Mouse (Mus musculus): ENCODE results near the gene Gpr180. TPM values are rescaled to one million over a fixed set of nuclear protein-coding genes. Genes with fewer than 3 reads are reported as not detected.
"Not testable (repeated sequence)": the region's sequence is repeated elsewhere in the genome, so short reads cannot be mapped to it uniquely, and the experiment has no call there.

The Gpr180 gene
- total RNA-seq (2021) = 10 to 100 TPM; 33.0 to 34.0 TPM

DNA sequence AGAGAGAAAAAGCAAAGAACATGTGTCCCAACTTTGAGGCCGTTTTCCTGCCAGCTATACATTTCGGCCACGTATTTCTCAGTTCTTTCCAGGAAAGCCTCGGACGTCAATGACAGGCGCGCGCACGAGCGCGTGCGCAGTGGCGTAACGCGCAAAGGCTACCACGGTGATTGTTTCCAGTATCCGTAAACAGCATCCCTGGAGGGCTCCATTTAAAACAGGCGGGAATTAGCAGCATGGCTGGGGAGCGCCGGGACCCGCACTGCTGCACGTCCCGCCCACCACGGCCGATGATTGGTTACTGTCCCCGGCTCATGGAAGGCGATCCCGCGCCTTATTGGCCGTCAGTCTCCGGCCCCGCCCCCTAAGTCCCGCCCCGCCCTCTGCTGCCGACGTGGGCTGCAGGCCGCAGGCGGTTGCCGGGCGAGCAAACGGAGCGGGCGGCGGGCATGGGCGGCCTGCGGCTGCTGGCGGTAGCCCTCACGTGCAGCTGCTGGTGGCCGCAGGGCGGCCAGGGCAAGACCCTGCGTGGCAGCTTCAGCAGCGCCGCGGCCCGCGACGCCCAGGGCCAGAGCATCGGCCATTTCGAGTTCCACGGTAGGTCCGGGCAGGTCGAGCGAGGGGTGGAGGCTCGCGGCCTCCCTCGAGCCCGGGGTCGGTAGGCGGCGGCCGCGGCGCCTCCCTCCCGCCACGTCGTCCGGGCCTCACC, at the start of gene Gpr180:
TSS of gene Gpr180 (plus strand) at position 415 of the 709 bp plus-strand sequence.
- DNase-seq (ENCODE audit: low spot score in 2 of 2) = peak; percentile 94 to 95
- intact Hi-C loops (cut with DNase I) = no loop called here

- no peak for DNase-seq (ENCODE audit: low spot score in 2 of 2)
- intact Hi-C loops (cut with DNase I) = loop anchor here (5.0 kb wide), 1 partner anchor 86 kb away; no protein-coding TSS in a partner anchor
Observed at GRCm38 (mm10) chr14:118088437-118089207, 48.3 kb upstream of the Gpr180 start.

DNA sequence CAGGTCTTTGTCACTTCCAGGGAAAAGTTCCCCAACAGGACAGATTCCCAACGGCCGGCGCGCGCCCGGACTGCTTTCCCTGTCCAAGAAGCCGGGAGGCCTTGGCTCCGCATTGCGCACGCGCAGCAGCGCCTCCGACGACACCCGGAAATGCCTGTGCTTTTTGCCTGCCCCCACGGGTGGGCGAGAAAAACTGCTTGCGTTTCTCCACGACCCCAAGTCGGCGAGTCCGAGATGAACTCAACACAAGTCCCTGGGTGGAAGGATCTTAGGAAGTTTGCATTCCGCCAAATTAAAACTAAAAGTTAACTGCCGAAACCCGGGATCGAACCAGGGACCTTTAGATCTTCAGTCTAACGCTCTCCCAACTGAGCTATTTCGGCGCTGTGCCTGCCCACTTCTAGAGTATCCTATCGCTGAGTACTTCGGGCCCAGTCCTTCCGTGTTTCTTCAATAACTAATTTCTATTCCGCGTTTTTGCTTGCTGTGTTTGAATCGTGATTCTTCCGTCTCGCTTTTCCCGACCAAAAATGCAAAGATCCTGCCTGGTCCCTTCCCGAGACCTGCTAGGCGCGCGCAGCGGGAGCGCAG, 47.6 kb upstream of the Gpr180 start:
- intact Hi-C loops (cut with DNase I) = loop anchor here (5.0 kb wide), 1 partner anchor 87 kb away; no protein-coding TSS in a partner anchor
- DNase-seq (ENCODE audit: low spot score in 2 of 2) = peak; percentile 90

DNA sequence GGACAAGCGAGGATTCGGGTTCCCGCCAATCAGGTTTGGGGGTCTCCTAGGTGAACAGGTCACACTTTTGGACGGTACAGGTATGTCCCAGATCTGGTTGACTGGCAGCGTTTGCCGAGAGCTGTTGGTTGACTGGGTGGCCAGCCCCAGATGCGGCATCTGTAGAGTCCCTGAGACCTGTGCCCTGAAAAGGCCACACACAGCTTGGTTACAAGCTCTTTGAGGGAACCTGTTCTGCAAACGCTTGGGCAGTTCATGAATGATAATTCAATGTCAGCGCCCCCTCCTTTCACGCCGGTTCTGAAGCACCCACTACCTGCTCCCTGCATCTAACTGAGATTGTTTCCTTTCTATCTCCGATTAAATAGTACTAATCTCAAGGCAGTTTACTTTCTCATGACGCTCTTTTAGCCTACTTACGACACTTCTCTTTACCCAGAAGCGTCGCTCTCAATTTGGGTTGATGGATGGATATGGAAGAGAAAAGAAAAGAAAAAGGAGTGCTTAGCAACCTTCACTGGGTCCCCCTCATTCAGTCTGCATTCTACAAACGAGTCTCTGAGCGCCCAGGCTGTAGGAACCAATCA, 47.1 kb upstream of the Gpr180 start:
- intact Hi-C loops (cut with DNase I) = loop anchor here (5.0 kb wide), 1 partner anchor 88 kb away; no protein-coding TSS in a partner anchor
- no peak for DNase-seq (ENCODE audit: low spot score in 2 of 2)

- intact Hi-C loops (cut with DNase I) = no loop called here
- DNase-seq (ENCODE audit: low spot score in 2 of 2) = no peak
Observed at GRCm38 (mm10) chr14:118098265-118098664, 38.7 kb upstream of the Gpr180 start.

DNA sequence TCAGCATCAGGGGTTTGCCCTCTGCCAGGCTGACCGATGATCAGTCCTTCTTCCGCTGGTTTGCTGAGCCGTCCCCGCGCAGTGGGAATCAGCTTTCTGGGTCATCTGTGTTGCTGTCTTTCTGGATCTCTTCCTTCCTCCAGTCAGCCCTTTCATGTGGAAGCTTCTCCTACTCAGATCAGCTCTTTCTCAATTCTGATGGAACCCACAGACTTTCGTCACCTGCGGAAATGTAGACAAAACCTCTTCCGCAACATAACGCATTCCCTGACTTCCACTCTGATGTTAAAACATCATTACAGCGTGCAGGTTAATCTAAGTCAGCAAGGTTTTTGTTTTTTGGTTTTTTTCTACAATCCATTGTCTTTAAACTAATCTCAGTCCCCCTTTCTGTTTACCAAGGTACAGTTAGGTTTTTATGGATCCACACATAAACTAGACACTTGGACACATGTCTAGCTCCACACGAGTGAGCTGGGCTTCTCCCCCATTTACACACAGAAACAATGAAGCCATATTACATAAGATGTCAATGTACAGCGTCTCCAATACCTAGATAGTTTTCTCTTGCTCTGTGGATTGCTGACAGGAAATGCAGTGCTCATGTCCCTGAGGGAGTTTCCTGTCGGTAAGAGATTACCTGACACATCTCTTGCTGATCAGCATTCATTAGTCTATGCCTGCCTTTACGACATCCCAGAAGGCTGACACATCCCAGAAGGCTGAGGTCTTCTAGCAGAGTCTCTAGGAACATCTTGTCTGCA, 35.5 kb upstream of the Gpr180 start:
- DNase-seq (ENCODE audit: low spot score in 2 of 2) = no peak
- intact Hi-C loops (cut with DNase I) = no loop called here

GRCm38 (mm10) chr14:118107479-118107878, 29.5 kb upstream of the Gpr180 start:
- DNase-seq (ENCODE audit: low spot score in 2 of 2); intact Hi-C loops (cut with DNase I): not testable (repeated sequence)

DNA sequence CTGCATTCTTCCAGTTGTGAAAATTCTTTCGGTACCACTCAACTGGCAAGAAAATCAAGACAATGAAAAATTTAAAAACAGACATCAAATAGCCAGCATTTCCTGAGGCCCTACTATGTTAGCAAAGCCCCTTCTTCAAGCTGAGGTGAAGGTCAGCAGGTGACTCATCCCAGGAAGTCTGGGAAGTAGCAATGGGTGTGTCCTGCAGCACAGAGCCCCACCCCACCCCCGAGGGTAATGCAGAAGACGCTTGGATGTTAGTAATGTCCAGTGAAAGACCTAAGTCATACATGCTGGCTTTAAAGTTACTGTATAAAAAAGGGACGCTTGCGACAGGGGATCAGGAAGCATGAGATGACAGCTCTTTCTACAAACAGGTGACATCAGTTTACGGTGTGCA, 23.8 kb upstream of the Gpr180 start:
- intact Hi-C loops (cut with DNase I) = no loop called here
- DNase-seq (ENCODE audit: low spot score in 2 of 2) = no peak

GRCm38 (mm10) chr14:118124129-118124528, 12.8 kb upstream of the Gpr180 start:
- intact Hi-C loops (cut with DNase I) = no loop called here
- DNase-seq (ENCODE audit: low spot score in 2 of 2) = no peak

DNA sequence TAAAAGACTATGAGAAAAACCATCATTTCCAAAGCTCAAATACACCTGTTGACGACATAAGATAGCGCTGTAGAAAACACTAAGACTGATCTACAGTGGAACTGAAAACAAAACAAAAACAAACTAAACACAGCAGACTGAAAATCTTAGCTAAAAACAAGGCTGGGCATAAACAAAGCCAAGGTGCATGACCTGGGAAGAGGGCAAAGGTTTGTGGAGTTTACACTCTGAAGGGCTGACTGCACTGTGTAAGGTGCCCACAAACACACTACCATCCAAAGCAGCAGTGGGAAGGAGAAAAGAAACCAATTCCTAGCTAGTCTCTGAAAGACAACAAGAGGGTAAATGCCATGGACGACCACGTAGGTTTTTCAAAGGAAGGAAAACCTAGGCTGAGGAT, 12.2 kb upstream of the Gpr180 start:
- no peak for DNase-seq (ENCODE audit: low spot score in 2 of 2)
- intact Hi-C loops (cut with DNase I) = no loop called here

GRCm38 (mm10) chr14:118126301-118126700, 10.7 kb upstream of the Gpr180 start:
- DNase-seq (ENCODE audit: low spot score in 2 of 2) = no peak
- intact Hi-C loops (cut with DNase I) = no loop called here

DNA sequence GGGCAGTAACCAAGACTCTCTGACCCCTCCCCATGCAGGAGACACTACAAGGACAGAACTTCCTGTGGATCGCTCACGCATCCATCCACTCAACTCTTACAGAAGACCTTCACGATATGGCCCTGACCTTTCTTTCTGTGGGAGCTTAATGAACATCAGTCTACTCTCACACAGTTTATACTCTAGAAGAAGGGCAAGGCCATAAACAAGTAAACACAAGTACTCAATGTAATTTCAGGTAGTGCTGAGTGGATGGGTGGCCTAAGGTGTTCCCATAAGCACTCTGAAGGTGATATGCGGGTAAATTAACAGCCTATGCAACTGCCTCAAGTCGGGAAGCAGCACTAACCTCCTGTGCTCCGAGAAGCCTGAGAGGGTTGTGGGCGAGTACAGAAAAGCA, 5.5 kb upstream of the Gpr180 start:
- intact Hi-C loops (cut with DNase I) = loop anchor here (5.0 kb wide), 1 partner anchor 124 kb away; no protein-coding TSS in a partner anchor
- DNase-seq (ENCODE audit: low spot score in 2 of 2) = no peak

- intact Hi-C loops (cut with DNase I) = loop anchor here (5.0 kb wide), 1 partner anchor 125 kb away; no protein-coding TSS in a partner anchor
- DNase-seq (ENCODE audit: low spot score in 2 of 2) = no peak
Observed at GRCm38 (mm10) chr14:118131931-118132641, 4.9 kb upstream of the Gpr180 start.

GRCm38 (mm10) chr14:118132642-118132977, 4.3 kb upstream of the Gpr180 start, which contains the start of gene Tgds:
Tgds (minus strand) TSS chr14:118132755.
- DNase-seq (ENCODE audit: low spot score in 2 of 2) = peak; percentile 97 to 99
- intact Hi-C loops (cut with DNase I) = loop anchor here (5.0 kb wide), 1 partner anchor 125 kb away; no protein-coding TSS in a partner anchor

- peak in 1 of 2 experiments; percentile 26 for DNase-seq (ENCODE audit: low spot score in 2 of 2)
- intact Hi-C loops (cut with DNase I) = no loop called here
Observed at GRCm38 (mm10) chr14:118137487-118137886, 529 bp downstream of the Gpr180 start.

- intact Hi-C loops (cut with DNase I) = no loop called here
- no peak for DNase-seq (ENCODE audit: low spot score in 2 of 2)
Observed at GRCm38 (mm10) chr14:118142283-118142682, 5.3 kb downstream of the Gpr180 start.

GRCm38 (mm10) chr14:118148046-118148445, 11.1 kb downstream of the Gpr180 start:
- intact Hi-C loops (cut with DNase I) = no loop called here
- no peak for DNase-seq (ENCODE audit: low spot score in 2 of 2)

DNA sequence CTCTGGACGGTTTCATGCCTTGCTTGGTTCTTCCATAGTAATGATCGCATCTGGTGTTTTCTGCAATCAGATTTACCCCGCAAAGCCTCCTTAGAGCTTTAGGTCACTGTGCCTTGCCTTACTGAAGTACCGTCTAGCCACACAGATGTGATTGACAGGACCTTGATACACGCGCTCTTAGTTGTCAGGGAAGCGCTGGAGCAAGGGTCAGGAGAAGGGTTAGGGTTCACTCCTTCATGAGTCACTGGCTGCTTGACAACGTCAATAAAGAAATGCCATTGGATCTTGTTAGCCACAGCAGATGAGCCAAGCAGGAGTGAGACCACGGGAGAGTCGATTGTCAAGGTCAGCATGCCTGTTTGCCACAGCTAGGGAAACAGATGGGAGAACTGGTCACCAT, 11.6 kb downstream of the Gpr180 start:
- DNase-seq (ENCODE audit: low spot score in 2 of 2) = no peak
- intact Hi-C loops (cut with DNase I) = no loop called here

Data from left cerebral cortex, postnatal 36 days (tissue).